Mouse (Mus musculus) mouse trophoblast stem cell (cell line): ENCODE data around the gene Lfng.

Source experiments
- in situ Hi-C, 2 experiments: fragments of 300-500 bp; cut with MseI, MboI; formaldehyde crosslinking; loops; 2 replicates in 1 of 2; 3 replicates in 1 of 2; pipeline ENCODE4 v1.15.1; 2025

Gene Lfng

GRCm38 (mm10) chr5:140661875-140662643 lies 54.9 kb downstream of the Lfng start:
- in situ Hi-C loops: no loop called here

- in situ Hi-C loops: no loop called here
Measured at GRCm38 (mm10) chr5:140662741-140663592, 55.8 kb downstream of the Lfng start.

GRCm38 (mm10) chr5:140663621-140664180 lies 56.6 kb downstream of the Lfng start:
- in situ Hi-C loops: no loop called here
